Mouse (Mus musculus): Measurements from ENCODE around the gene Lamc2. TPM values are rescaled to one million over a fixed set of nuclear protein-coding genes. Genes with fewer than 3 reads are reported as not detected.
A peak's percentile ranks its signal among the peaks of the same experiment; 100 is the strongest.

Lamc2 gene
- polyA plus RNA-seq (2015; fragmentation: Nextera tagmentation; extraction: Ambion mirVana): 0.92 and 1.1 TPM in 2 replicates

GRCm38 (mm10) chr1:153185828-153186803 is at the start of gene Lamc2:
Gene Lamc2, minus strand, starts transcription at chr1:153186447.
- 3% methylated on average over 42 of the region's 46 CpGs for WGBS
- ATAC-seq (ENCODE audit: low read depth): peak; percentile 71; the same call in 1 of the 2 replicates
- H3K9ac ChIP-seq: peak within 1 kb of the TSS; percentile 52

GRCm38 (mm10) chr1:153235576-153235975 is 49.3 kb upstream of the Lamc2 start:
- Histone ChIP-seq H3K9me3 (no peaks in the 10 kb centered on the region), H3K9ac (no peak overlapping the region), H3K36me3 (peaks cover 62% of the 10 kb centered on the region), H3K4me2 (no peak overlapping the region), H3K4me1 (replicated peaks) (no peaks in the 10 kb centered on the region), H3K27me3 (no peaks in the 10 kb centered on the region), H3K27ac (replicated peaks) (no peak overlapping the region), H3K4me3 (no peak overlapping the region)
- no peak for ATAC-seq (ENCODE audit: low read depth)
- 82% methylated on average over 4 of the region's 4 CpGs for WGBS

More at GRCm38 (mm10) chr1:153185828-153186803, at the start of gene Lamc2:
- H3K36me3 ChIP-seq: no peaks in the 10 kb centered on the region
- H3K4me3 ChIP-seq: peak within 1 kb of the TSS; percentile 46
- H3K27ac ChIP-seq (replicated peaks): no peak within 1 kb of the TSS
- H3K4me1 ChIP-seq (replicated peaks): peaks cover 16% of the 10 kb centered on the region
- H3K27me3 ChIP-seq: peaks cover 61% of the 10 kb centered on the region
- H3K4me2 ChIP-seq: peak within 1 kb of the TSS; percentile 83
- H3K9me3 ChIP-seq: no peaks in the 10 kb centered on the region

DNA sequence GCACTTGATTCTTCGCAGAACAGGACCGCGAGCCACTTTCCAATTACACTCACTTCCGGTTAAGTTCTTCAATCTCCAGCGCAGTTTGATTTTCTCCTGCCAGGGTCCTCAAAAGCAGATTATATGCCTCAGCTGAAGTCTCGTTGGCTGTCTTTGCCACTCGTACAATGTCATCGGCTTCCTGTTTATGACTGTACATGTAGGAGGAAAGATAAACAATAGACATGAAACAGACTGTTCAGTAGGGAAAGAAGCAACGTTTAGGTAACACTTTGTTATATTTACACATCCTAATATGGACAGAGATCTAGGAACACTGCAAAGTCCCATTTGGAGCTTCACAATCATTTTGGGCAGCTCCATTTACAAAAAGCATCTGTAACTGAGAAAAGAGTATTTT is 45.4 kb upstream of the Lamc2 start:
- Histone ChIP-seq H3K4me1 (replicated peaks) (no peaks in the 10 kb centered on the region), H3K27me3 (no peaks in the 10 kb centered on the region), H3K4me3 (no peak overlapping the region), H3K9ac (no peak overlapping the region), H3K9me3 (no peaks in the 10 kb centered on the region), H3K27ac (replicated peaks) (no peak overlapping the region), H3K36me3 (peaks cover 71% of the 10 kb centered on the region), H3K4me2 (no peak overlapping the region)
- no peak for ATAC-seq (ENCODE audit: low read depth)
- WGBS: 94% methylated on average over 9 of the region's 9 CpGs

GRCm38 (mm10) chr1:153227916-153228315 is 41.7 kb upstream of the Lamc2 start:
- no peak overlapping the region for H3K4me2 ChIP-seq
- H3K36me3 ChIP-seq: peaks cover 80% of the 10 kb centered on the region
- WGBS: 85% methylated on average over 4 of the region's 4 CpGs
- H3K9me3 ChIP-seq: no peaks in the 10 kb centered on the region
- ATAC-seq (ENCODE audit: low read depth): no peak
- no peak overlapping the region for H3K4me3 ChIP-seq
- no peaks in the 10 kb centered on the region for H3K27me3 ChIP-seq
- no peaks in the 10 kb centered on the region for H3K4me1 ChIP-seq (replicated peaks)
- no peak overlapping the region for H3K27ac ChIP-seq (replicated peaks)
- no peak overlapping the region for H3K9ac ChIP-seq

DNA sequence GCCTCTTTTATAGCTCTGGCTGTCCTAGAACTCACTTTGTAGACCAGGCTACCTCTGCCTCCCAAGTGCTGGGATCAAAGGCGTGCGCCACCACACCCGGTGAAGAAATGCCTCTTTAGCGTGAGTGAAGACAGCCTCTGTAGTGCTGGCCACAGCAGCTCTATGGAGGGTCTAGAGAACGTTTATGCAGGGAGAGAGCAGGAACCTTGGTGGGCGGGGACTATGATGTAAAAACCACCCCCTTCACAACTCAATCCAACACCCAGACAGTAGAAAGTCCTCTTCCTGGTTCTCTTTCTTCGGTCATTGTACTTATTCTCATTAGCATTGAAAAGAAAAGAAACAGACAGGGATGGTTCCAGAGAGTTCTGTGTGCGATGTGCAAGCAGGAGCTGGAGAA is 40.8 kb upstream of the Lamc2 start:
- WGBS: 85% methylated on average over 8 of the region's 8 CpGs
- no peaks in the 10 kb centered on the region for H3K27me3 ChIP-seq
- H3K4me2 ChIP-seq: no peak overlapping the region
- no peaks in the 10 kb centered on the region for H3K4me1 ChIP-seq (replicated peaks)
- no peak overlapping the region for H3K9ac ChIP-seq
- ATAC-seq (ENCODE audit: low read depth): no peak
- no peak overlapping the region for H3K4me3 ChIP-seq
- H3K36me3 ChIP-seq: peaks cover 80% of the 10 kb centered on the region
- H3K9me3 ChIP-seq: no peaks in the 10 kb centered on the region
- no peak overlapping the region for H3K27ac ChIP-seq (replicated peaks)

DNA sequence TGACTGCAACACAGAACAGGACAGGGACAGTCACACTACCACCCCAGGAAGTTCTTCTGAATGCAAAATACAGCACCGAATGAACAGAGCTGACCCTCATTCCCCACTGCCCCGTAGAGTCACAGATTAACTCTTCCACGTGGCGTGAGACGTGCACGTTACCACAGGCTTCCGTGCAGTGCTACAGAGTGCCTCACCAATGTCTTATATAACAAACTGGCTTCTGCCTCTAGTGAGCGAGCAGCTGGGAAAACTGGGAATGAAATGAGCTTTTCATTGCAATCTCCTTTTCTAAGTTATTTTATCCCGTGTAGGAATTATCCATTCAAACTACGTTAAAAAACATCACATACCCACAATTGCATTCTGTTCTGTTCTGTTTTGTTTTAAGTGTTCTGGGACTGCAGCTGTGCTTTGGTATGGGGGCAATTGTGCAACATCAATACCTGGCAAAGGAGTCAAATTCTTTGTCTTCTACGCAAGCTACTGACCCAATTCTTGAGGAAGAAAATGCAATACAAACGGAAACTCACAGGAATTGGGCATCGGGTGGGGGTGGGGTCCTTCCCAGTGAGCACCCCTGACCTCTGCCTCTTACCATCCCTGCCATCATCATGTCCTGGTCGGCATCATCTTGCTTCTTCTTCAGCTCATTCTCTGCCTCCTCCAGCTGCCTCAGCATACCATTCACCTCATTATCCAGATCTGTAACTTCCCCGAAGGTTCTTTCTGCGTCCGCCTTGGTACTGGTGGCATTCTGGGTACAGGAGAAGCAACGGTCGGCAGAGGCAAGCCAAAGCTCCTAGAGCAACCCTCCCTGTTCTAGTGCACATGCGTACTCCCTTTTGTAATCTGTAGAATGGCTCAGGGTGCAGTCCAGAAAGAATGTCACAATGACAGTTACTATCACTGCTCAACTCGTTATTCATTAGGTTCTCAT is 39.8 kb upstream of the Lamc2 start:
- WGBS: 90% methylated on average over 21 of the region's 21 CpGs
- no peaks in the 10 kb centered on the region for H3K4me1 ChIP-seq (replicated peaks)
- no peak for ATAC-seq (ENCODE audit: low read depth)
- no peaks in the 10 kb centered on the region for H3K9me3 ChIP-seq
- no peak overlapping the region for H3K4me3 ChIP-seq
- no peak overlapping the region for H3K4me2 ChIP-seq
- no peak overlapping the region for H3K9ac ChIP-seq
- no peak overlapping the region for H3K27ac ChIP-seq (replicated peaks)
- H3K36me3 ChIP-seq: peaks cover 80% of the 10 kb centered on the region
- no peaks in the 10 kb centered on the region for H3K27me3 ChIP-seq

GRCm38 (mm10) chr1:153224331-153224730 is 38.1 kb upstream of the Lamc2 start:
- no peak for ATAC-seq (ENCODE audit: low read depth)
- peaks cover 82% of the 10 kb centered on the region for H3K36me3 ChIP-seq
- 85% methylated on average over 5 of the region's 5 CpGs for WGBS
- H3K4me2 ChIP-seq: no peak overlapping the region
- no peaks in the 10 kb centered on the region for H3K9me3 ChIP-seq
- H3K27me3 ChIP-seq: no peaks in the 10 kb centered on the region
- no peak overlapping the region for H3K4me3 ChIP-seq
- H3K9ac ChIP-seq: no peak overlapping the region
- H3K4me1 ChIP-seq (replicated peaks): 0 out of 2 replicates have a peak, but pooled peaks cover 1% of the 10 kb centered on the region
- no peak overlapping the region; the same call in 1 of the 2 replicates for H3K27ac ChIP-seq (replicated peaks)

DNA sequence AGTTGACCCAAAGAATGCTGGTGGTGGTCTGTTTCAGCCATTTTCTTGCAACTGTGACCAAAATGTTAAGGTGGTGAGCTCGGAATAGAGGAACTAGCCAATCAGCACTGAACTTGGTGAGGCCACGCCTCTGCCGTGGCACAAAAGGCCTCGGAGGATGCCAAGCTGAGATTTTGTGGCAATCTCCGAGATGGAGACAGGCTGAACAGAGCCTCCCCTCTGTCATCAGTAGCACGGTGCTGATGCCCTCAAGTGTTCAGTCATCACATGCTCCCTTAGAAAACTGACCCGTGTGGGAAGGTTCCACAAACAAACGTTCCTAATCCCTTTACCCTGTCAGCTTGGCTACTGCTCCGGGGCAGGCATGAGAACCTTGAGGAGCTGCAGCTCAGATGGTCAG is 33.1 kb upstream of the Lamc2 start:
- 65% methylated on average over 9 of the region's 9 CpGs for WGBS
- Histone ChIP-seq H3K9ac (no peak overlapping the region), H3K36me3 (peaks cover 45% of the 10 kb centered on the region), H3K4me3 (no peak overlapping the region), H3K9me3 (no peaks in the 10 kb centered on the region), H3K27me3 (no peaks in the 10 kb centered on the region), H3K27ac (replicated peaks) (no peak overlapping the region), H3K4me2 (no peak overlapping the region), H3K4me1 (replicated peaks) (0 out of 2 replicates have a peak, but pooled peaks cover 2% of the 10 kb centered on the region)
- no peak for ATAC-seq (ENCODE audit: low read depth)

DNA sequence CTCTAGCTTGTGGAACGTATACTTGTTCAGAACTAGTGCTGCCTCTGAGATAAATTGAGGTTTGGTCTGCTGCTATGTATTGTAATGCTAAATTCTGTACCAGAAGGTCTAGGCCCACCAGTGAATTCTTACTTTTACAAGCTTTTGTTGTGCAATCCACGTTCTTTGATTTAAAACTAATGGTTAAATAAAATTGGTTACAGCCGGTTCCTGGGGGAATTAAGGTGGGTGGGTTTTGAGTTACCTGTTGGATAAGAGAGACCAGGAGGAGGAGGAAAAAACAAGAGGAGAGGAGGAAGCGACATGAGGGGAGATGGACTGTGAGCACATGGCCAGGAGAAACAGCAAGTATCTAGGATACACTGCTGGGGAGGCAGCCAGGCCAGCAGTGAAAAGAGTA is 30.3 kb upstream of the Lamc2 start:
- Histone ChIP-seq H3K4me1 (replicated peaks) (0 out of 2 replicates have a peak, but pooled peaks cover 2% of the 10 kb centered on the region), H3K27me3 (no peaks in the 10 kb centered on the region), H3K9ac (no peak overlapping the region), H3K9me3 (no peaks in the 10 kb centered on the region), H3K36me3 (peaks cover 23% of the 10 kb centered on the region), H3K27ac (replicated peaks) (no peak overlapping the region), H3K4me3 (no peak overlapping the region), H3K4me2 (no peak overlapping the region)
- 77% methylated on average over 4 of the region's 4 CpGs for WGBS
- ATAC-seq (ENCODE audit: low read depth): no peak

- no peak overlapping the region for H3K4me2 ChIP-seq
- ATAC-seq (ENCODE audit: low read depth): no peak
- 0 out of 2 replicates have a peak, but pooled peaks cover 2% of the 10 kb centered on the region for H3K4me1 ChIP-seq (replicated peaks)
- no peaks in the 10 kb centered on the region for H3K27me3 ChIP-seq
- no peak overlapping the region for H3K4me3 ChIP-seq
- 66% methylated on average over 5 of the region's 5 CpGs for WGBS
- H3K27ac ChIP-seq (replicated peaks): no peak overlapping the region
- H3K9ac ChIP-seq: no peak overlapping the region
- H3K9me3 ChIP-seq: no peaks in the 10 kb centered on the region
- H3K36me3 ChIP-seq: peaks cover 15% of the 10 kb centered on the region
Observed at GRCm38 (mm10) chr1:153215676-153216075, 29.4 kb upstream of the Lamc2 start.

DNA sequence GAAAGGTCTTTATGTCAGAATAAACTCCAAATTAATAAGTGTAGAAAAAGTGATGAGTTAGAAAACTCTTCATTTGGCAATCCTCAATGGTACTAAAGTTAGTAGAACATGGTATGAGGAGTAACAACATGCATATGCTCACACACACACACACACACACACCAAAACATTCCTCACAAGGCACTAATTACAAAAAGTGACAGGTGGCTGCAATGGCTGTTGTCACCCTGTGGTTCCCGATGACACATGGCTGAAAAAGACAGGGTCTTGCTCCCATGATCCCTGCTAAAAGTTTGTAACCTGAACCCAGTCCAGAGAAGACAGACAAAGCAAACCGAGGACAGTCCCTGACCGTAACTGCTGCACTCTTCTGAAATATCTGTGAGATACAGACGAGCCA is 24.7 kb upstream of the Lamc2 start:
- Histone ChIP-seq H3K4me3 (no peak overlapping the region), H3K27me3 (no peaks in the 10 kb centered on the region), H3K27ac (replicated peaks) (no peak overlapping the region), H3K4me2 (no peak overlapping the region), H3K9ac (no peak overlapping the region), H3K36me3 (no peaks in the 10 kb centered on the region), H3K9me3 (no peaks in the 10 kb centered on the region), H3K4me1 (replicated peaks) (no peaks in the 10 kb centered on the region)
- 58% methylated on average over 4 of the region's 4 CpGs for WGBS
- ATAC-seq (ENCODE audit: low read depth): no peak

DNA sequence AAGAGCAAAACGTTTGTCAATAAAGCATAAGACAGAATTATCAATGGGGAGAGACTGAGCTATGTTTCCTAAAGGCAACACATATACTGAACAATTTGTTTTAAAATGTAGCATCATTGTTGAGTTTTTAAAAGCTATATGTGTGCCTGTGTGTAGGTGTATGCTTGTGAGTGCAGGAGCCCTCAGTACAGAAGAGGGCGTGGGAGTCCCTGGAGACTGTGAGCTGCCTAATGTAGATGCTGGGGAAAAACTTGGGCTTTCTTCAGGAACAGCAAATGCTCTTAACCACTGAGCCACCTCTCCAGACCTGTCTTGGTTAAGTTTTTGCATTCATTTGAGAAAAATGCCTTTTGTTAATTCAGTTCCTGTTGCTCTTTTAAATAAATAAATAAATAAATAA is 24.0 kb upstream of the Lamc2 start:
- H3K27me3 ChIP-seq: no peaks in the 10 kb centered on the region
- H3K9ac ChIP-seq: no peak overlapping the region
- H3K27ac ChIP-seq (replicated peaks): no peak overlapping the region
- 85% methylated on average over 2 of the region's 2 CpGs for WGBS
- H3K36me3 ChIP-seq: no peaks in the 10 kb centered on the region
- ATAC-seq (ENCODE audit: low read depth): no peak
- H3K4me2 ChIP-seq: no peak overlapping the region
- H3K4me1 ChIP-seq (replicated peaks): no peaks in the 10 kb centered on the region
- no peak overlapping the region for H3K4me3 ChIP-seq
- H3K9me3 ChIP-seq: no peaks in the 10 kb centered on the region
